Mouse (Mus musculus): ENCODE measurements around the gene Tmprss13. TPM values are rescaled to one million over a fixed set of nuclear protein-coding genes. Genes with fewer than 3 reads are reported as not detected.
A peak's percentile ranks its signal among the peaks of the same experiment; 100 is the strongest.

Tmprss13 gene
- total RNA-seq, 2 experiments from 2014 or later, result 0.48 to 0.73 TPM

GRCm38 (mm10) chr9:45374988-45375502, 56.1 kb downstream of the Tmprss13 start:
- Histone ChIP-seq H3K4me3 (no peak overlapping the region), H3K27ac (no peak overlapping the region)
- DNase-seq, result no peak
- intact Hi-C loops (cut with DNase I), result no loop called here
- no peak for TF ChIP-seq CTCF (IDR thresholded peaks at IDR 0.05)

DNA sequence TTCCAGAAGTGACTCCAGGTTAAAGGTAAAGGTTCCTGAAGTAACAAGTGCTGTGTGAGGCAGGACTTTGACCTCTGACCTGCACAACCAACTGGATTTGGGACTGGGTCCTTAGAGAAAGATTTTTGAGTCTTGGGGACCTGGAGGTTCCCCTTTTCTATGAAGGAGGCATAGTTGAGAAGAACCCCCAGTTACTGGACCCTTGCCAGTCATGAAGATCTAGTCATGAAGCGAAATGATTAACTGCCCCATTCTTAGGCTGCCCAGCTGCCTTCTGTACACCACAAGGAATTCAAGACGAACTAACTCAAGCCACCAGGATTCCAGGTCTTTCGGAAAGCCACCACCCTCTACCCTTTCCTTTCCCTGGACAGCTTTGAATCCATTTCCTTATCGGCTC, 57.5 kb downstream of the Tmprss13 start:
- no peak for DNase-seq
- intact Hi-C loops (cut with DNase I), result no loop called here
- Histone ChIP-seq H3K27ac (no peak overlapping the region), H3K4me3 (no peak overlapping the region)
- no peak for TF ChIP-seq CTCF (IDR thresholded peaks at IDR 0.05)

GRCm38 (mm10) chr9:45376883-45377282, 58.0 kb downstream of the Tmprss13 start:
- intact Hi-C loops (cut with DNase I), result no loop called here

DNA sequence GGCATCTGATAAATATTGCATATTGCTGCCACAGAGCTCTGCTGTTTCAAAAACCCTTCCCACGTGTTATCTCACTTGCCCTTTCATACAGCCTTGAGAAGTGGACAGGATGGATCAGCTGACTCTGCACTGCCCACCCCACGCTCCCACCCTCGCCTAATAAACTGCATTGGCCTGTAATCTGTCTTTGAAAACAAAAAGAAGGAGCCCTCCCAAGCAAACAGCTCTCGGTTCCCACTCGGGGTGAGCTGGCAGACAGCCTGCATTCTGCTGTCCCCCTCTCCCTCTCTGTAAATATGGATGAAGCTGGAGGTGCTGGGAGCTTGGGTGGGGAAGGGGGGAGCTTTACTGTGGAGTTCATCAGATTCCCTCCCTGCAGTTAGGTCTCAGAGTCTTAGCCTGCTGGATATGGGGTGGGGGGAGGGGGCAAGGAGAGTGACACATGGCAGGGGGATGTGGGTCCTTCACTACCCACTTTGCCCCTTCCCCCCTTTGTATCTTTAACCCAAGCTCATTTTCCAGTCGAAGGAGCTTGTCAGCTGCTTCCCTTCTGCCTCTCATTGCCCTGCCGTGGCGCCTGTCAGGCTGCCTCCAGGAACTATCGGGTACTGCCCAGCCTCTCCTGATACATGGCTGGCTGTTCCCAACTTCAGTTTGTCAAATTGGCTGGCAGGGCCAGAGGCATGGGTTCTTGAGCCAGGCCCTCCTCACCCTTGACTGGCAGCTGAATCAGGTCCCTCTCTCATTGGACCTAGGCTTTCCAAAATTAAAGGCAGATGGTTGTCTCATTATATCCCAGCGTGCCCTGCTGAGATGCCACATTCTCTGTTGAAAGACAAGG, 61.7 kb downstream of the Tmprss13 start:
- intact Hi-C loops (cut with DNase I), result no loop called here

More at GRCm38 (mm10) chr9:45376883-45377282, 58.0 kb downstream of the Tmprss13 start:
- DNase-seq, result no peak
- TF ChIP-seq CTCF (IDR thresholded peaks at IDR 0.05), result no peak
- Histone ChIP-seq H3K27ac (no peak overlapping the region), H3K4me3 (no peak overlapping the region)

DNA sequence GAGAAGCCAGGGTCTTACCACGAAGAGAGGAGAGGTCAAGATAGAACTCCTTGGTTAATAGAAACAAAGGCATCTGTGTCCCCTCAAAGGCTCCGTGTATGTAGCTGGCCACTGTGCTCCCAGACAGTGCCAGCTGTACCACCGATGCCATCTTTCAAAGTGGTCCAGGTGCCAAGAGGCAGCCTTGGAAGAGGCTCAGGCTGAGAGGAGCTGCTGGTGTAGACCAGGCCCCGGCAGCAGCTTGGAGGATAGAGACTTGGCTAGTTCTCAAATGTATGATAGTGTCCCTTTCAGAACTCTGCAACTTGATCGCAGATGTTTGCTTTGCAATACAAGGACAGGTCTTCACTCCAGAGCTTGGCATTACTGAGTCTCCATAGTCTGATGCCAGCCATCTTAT, 63.4 kb downstream of the Tmprss13 start:
- intact Hi-C loops (cut with DNase I), result loop anchor here (2.0 kb wide), 1 partner anchor 22 kb away; no protein-coding TSS in a partner anchor
- no peak for DNase-seq
- no peak for TF ChIP-seq CTCF (IDR thresholded peaks at IDR 0.05)
- H3K27ac ChIP-seq, result 0 out of 2 replicates have a peak overlapping the region, but pooled peaks have one; percentile 28
- H3K4me3 ChIP-seq, result no peak overlapping the region

More for the DNA sequence above, 61.7 kb downstream of the Tmprss13 start:
- TF ChIP-seq CTCF (IDR thresholded peaks at IDR 0.05), result no peak
- peak overlapping the region; percentile 12; the same call in 1 of the 2 replicates for H3K27ac ChIP-seq
- H3K4me3 ChIP-seq, result no peak overlapping the region
- DNase-seq, result peak; percentile 14

DNA sequence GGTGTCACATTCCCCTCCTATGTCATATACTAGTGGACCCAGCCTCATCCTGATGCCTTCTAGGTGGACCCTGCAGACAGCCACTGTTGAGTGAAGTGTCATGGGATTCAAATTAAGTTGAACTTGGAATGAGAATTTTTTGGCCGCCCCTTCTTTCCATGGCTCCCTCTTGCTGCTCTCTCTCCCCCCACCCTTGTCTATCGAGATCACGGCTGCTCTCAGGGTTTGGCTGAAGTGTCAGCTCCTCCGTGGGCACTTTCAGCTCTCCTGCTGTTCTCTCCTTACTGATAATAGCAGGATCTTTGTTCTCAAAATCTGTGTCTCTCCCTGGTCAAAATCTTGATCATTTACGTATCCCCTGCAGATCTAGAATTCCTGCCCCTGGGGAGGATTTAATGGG, 63.9 kb downstream of the Tmprss13 start:
- Histone ChIP-seq H3K4me3 (no peak overlapping the region), H3K27ac (no peak overlapping the region)
- no peak for TF ChIP-seq CTCF (IDR thresholded peaks at IDR 0.05)
- DNase-seq, result no peak
- intact Hi-C loops (cut with DNase I), result loop anchor here (2.0 kb wide), 1 partner anchor 22 kb away; no protein-coding TSS in a partner anchor

DNA sequence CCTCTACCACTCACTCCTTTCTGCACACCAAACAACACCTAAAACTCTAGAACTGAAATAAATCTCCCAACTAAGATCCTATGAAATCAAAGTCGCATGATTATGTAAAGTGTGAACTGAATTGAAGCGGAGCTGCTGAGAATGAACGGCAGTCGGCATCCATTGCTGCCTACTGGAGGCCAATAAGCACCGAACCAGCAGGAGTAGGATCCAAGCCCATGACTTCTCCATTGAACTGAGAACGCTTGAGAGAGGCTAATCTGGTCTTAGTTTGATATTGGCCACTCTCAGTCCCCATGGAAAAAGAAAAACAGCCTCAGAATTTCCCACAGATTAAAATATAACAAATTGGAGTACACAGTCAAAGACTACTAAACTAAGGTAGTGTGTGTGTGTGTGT, 65.0 kb downstream of the Tmprss13 start:
- DNase-seq, result no peak
- intact Hi-C loops (cut with DNase I), result loop anchor here (2.0 kb wide), 1 partner anchor 23 kb away; no protein-coding TSS in a partner anchor
- Histone ChIP-seq H3K4me3 (no peak overlapping the region), H3K27ac (no peak overlapping the region)
- no peak for TF ChIP-seq CTCF (IDR thresholded peaks at IDR 0.05)

DNA sequence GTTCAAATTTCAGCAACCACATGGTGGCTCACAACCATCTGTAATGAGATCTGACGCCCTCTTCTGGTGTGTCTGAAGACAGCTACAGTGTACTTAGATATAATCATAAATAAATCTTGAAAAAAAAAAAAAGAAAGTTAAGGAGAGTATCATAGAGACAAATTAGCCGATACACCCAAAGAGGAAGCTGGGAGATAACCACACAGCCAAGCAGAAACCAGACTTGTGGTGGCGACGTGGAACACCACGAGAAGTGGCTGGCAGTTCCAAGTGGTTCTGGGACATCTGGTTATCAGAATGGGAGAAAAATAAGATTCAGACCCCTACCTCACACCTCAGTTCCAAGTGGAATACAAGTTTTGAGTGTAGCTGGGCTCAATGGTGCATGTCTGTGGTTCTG, 67.8 kb downstream of the Tmprss13 start:
- TF ChIP-seq CTCF (IDR thresholded peaks at IDR 0.05), result no peak
- intact Hi-C loops (cut with DNase I), result no loop called here
- no peak overlapping the region for H3K4me3 ChIP-seq
- DNase-seq, result no peak
- H3K27ac ChIP-seq, result no peak overlapping the region

GRCm38 (mm10) chr9:45388385-45388994, 69.6 kb downstream of the Tmprss13 start:
- intact Hi-C loops (cut with DNase I), result loop anchor here (1.0 to 2.0 kb wide), 3 partner anchors 43 to 168 kb away; no protein-coding TSS in a partner anchor
- DNase-seq, result peak; percentile 88
- TF ChIP-seq CTCF (IDR thresholded peaks at IDR 0.05), result no peak; the same call in 1 of the 2 replicates
- Histone ChIP-seq H3K27ac (no peak overlapping the region), H3K4me3 (no peak overlapping the region)

DNA sequence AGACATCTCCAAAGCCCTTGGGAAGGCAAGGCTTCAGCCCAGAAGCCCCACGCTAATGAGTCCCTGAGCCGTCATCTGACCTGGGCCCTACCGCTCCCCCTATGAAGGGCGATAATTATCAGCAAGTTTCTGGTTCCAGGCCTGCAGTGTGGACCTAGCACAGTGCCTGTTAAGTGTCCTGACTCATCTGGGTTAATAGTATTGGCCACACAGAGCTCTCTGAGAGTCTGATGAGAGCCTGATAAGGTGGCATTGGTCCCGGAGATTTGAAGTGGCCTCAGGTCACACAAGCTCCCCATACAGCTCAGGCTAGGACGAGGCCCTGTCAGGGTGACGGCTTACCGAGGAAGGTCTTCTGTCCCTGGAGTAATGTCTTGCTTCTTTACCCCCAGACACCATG, 70.7 kb downstream of the Tmprss13 start:
- TF ChIP-seq CTCF (IDR thresholded peaks at IDR 0.05), result no peak
- Histone ChIP-seq H3K4me3 (no peak overlapping the region), H3K27ac (no peak overlapping the region)
- intact Hi-C loops (cut with DNase I), result loop anchor here (2.0 kb wide), 1 partner anchor 169 kb away; no protein-coding TSS in a partner anchor
- DNase-seq, result no peak

- intact Hi-C loops (cut with DNase I), result no loop called here
- no peak for TF ChIP-seq CTCF (IDR thresholded peaks at IDR 0.05)
Measured at GRCm38 (mm10) chr9:45391299-45391698, 72.4 kb downstream of the Tmprss13 start.

DNA sequence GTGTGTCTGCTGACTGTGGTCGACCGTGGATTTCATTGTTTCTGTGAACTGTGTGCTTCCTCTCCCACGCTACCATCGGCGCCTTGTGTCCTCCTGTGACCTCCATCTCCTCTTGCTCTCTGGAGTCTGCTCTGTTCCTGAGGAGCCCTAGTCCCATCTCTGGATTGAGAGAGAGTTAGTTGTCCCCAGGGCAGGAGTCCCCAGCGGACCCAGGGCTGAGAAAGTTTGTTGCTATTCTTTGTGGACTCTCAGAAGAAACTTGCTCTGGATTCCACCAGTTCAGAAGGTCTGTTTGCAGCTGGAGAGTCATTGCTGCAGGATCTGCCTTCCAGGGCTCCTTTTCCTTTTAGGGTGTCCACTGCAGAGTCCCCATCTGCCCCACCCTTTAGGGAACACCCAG, 76.3 kb downstream of the Tmprss13 start:
- no peak for TF ChIP-seq CTCF (IDR thresholded peaks at IDR 0.05)

More at GRCm38 (mm10) chr9:45391299-45391698, 72.4 kb downstream of the Tmprss13 start:
- H3K4me3 ChIP-seq, result no peak overlapping the region
- H3K27ac ChIP-seq, result no peak overlapping the region
- no peak for DNase-seq

GRCm38 (mm10) chr9:45395796-45396195, 76.9 kb downstream of the Tmprss13 start:
- no peak for TF ChIP-seq CTCF (IDR thresholded peaks at IDR 0.05)
- intact Hi-C loops (cut with DNase I), result no loop called here
- peak overlapping the region; percentile 41 for H3K27ac ChIP-seq

More for the DNA sequence above, 76.3 kb downstream of the Tmprss13 start:
- Histone ChIP-seq H3K27ac (peak overlapping the region; percentile 41; the same call in 1 of the 2 replicates), H3K4me3 (no peak overlapping the region)
- intact Hi-C loops (cut with DNase I), result no loop called here
- no peak for DNase-seq

More at GRCm38 (mm10) chr9:45395796-45396195, 76.9 kb downstream of the Tmprss13 start:
- DNase-seq, result no peak
- H3K4me3 ChIP-seq, result no peak overlapping the region

Other genes with a start within 250 kb of the Tmprss13 start
- gene Jaml, start 239.9 kb upstream of the Tmprss13 start, total RNA-seq (2021), result under 1 TPM; 0.64 to 0.66 TPM
- 1 to 10 TPM; 1.9 to 2.0 TPM for gene Scn2b, start 201.3 kb upstream of the Tmprss13 start, total RNA-seq (2021)
- 100 to 1,000 TPM; 201 to 246 TPM for gene Scn4b, start 180.7 kb upstream of the Tmprss13 start, total RNA-seq (2021)
- 1 to 10 TPM in 1 of 2 experiments, under 1 TPM in 1; 0.92 to 2.8 TPM for gene BC049352, start 137.1 kb upstream of the Tmprss13 start, total RNA-seq (2021)
- not detected for gene Tmprss4, start 115.0 kb upstream of the Tmprss13 start, total RNA-seq (2021)
- under 1 TPM; 0.47 to 0.54 TPM for gene Il10ra, start 50.0 kb upstream of the Tmprss13 start, total RNA-seq (2021)
- 10 to 100 TPM; 26.7 to 84.7 TPM for gene Fxyd6, start 51.1 kb downstream of the Tmprss13 start, total RNA-seq (2021)
- gene Fxyd2, start 80.6 kb downstream of the Tmprss13 start, total RNA-seq (2021), result 1 to 10 TPM in 1 of 2 experiments, under 1 TPM in 1; 0.82 to 1.7 TPM
- gene Dscaml1, start 107.5 kb downstream of the Tmprss13 start, total RNA-seq (2021), result not detected